Mouse (Mus musculus): Measurements from ENCODE around the gene Zfyve19.

Zfyve19 gene

GRCm38 (mm10) chr2:119196316-119197108 is 11.9 kb upstream of the Zfyve19 start:
- peak in 1 of 2 experiments; percentile 18 for DNase-seq (ENCODE audit: low spot score in 2 of 2)

GRCm38 (mm10) chr2:119197493-119197892 is 10.9 kb upstream of the Zfyve19 start:
- no peak for DNase-seq (ENCODE audit: low spot score in 2 of 2)

- no peak for DNase-seq (ENCODE audit: low spot score in 2 of 2)
Observed at GRCm38 (mm10) chr2:119198049-119198448, 10.4 kb upstream of the Zfyve19 start.

GRCm38 (mm10) chr2:119198934-119199333 is 9.5 kb upstream of the Zfyve19 start:
- no peak for DNase-seq (ENCODE audit: low spot score in 2 of 2)

- DNase-seq (ENCODE audit: low spot score in 2 of 2), result peak in 1 of 2 experiments; percentile 43
Observed at GRCm38 (mm10) chr2:119202914-119203453, 5.4 kb upstream of the Zfyve19 start.

GRCm38 (mm10) chr2:119203871-119204460 is 4.5 kb upstream of the Zfyve19 start:
- DNase-seq (ENCODE audit: low spot score in 2 of 2), result peak in 1 of 2 experiments; percentile 28

- DNase-seq (ENCODE audit: low spot score in 2 of 2), result no peak
Observed at GRCm38 (mm10) chr2:119207961-119208343, 465 bp upstream of the Zfyve19 start.

- no peak for DNase-seq (ENCODE audit: low spot score in 2 of 2)
Observed at GRCm38 (mm10) chr2:119209176-119209507, 725 bp downstream of the Zfyve19 start.

- no peak for DNase-seq (ENCODE audit: low spot score in 2 of 2)
Observed at GRCm38 (mm10) chr2:119229775-119230704, 21.6 kb downstream of the Zfyve19 start, which contains the start of gene Ppp1r14d. Ppp1r14d (minus strand) TSS chr2:119229906.

- DNase-seq (ENCODE audit: low spot score in 2 of 2), result no peak
Observed at GRCm38 (mm10) chr2:119236682-119237209, 28.3 kb downstream of the Zfyve19 start.

- peak; percentile 75 to 79 for DNase-seq (ENCODE audit: low spot score in 2 of 2)
Observed at GRCm38 (mm10) chr2:119237210-119237870, 28.9 kb downstream of the Zfyve19 start, which contains the start of gene Spint1. Spint1 (plus strand) TSS chr2:119237362.

- no peak for DNase-seq (ENCODE audit: low spot score in 2 of 2)
Observed at GRCm38 (mm10) chr2:119237871-119238220, 29.4 kb downstream of the Zfyve19 start.

GRCm38 (mm10) chr2:119238671-119239070 is 30.3 kb downstream of the Zfyve19 start:
- DNase-seq (ENCODE audit: low spot score in 2 of 2), result peak; percentile 58 to 80

- DNase-seq (ENCODE audit: low spot score in 2 of 2), result no peak
Observed at GRCm38 (mm10) chr2:119240075-119240818, 31.8 kb downstream of the Zfyve19 start.

GRCm38 (mm10) chr2:119240819-119241186 is 32.4 kb downstream of the Zfyve19 start:
- no peak for DNase-seq (ENCODE audit: low spot score in 2 of 2)

GRCm38 (mm10) chr2:119242548-119242947 is 34.1 kb downstream of the Zfyve19 start:
- DNase-seq (ENCODE audit: low spot score in 2 of 2), result no peak

GRCm38 (mm10) chr2:119245246-119245645 is 36.8 kb downstream of the Zfyve19 start:
- no peak for DNase-seq (ENCODE audit: low spot score in 2 of 2)

GRCm38 (mm10) chr2:119247904-119248303 is 39.5 kb downstream of the Zfyve19 start:
- DNase-seq (ENCODE audit: low spot score in 2 of 2), result no peak

- DNase-seq (ENCODE audit: low spot score in 2 of 2), result peak in 1 of 2 experiments; percentile 46
Observed at GRCm38 (mm10) chr2:119249592-119250061, 41.2 kb downstream of the Zfyve19 start.

GRCm38 (mm10) chr2:119250377-119250776 is 42.0 kb downstream of the Zfyve19 start:
- no peak for DNase-seq (ENCODE audit: low spot score in 2 of 2)
